Comparison of ENCODE assay signal across 8 mouse cellular contexts in the genomic region with DNA sequence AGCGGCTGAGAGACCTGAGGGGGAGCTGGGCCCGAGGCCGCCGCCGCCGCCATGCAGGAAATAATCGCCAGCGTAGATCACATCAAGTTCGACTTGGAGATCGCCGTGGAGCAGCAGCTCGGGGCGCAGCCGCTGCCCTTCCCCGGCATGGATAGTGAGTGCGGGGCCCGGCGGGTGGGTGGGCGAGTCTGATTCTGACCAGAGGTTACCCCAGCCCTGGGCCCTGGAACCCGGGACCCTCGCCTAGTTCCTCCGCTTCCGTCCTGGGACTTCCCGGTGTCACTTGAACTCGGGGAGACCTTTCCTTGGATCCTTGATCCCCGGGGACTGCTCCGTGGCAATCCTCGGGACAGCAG. TPM values are rescaled to one million over a fixed set of nuclear protein-coding genes. Genes with fewer than 3 reads are reported as not detected.
A peak's percentile ranks its signal among the peaks of the same experiment; 100 is the strongest.
DNase-seq lines count a peak whose midpoint lies in the region; ATAC-seq and TF ChIP-seq lines count a peak whose summit lies in the region.

No protein-coding gene starts in this region.

- TF ChIP-seq POLR2A in MEL (IDR thresholded peaks at IDR 0.05; ENCODE audit: control insufficient read depth in 1 of 2, insufficient read depth in 1 of 2, low read depth in 1 of 2, low read length in 2 of 2, poor library complexity in 1 of 2) = 0 out of 4 replicates have a peak, but pooled peaks have one; percentile 11 to 39

- TF ChIP-seq EP300 in MEL (IDR thresholded peaks at IDR 0.05; ENCODE audit: low read depth in 1 of 2, low read length in 2 of 2) = no peak
- peak; percentile 3; the same call in 1 of the 2 replicates for TF ChIP-seq EP300 in heart, postnatal 0 days (IDR thresholded peaks at IDR 0.05; ENCODE audit: low read depth)

- H3K4me3 ChIP-seq in heart, embryonic 11.5 days (ENCODE audit: low read depth, low read length) = peak overlapping the region; percentile 95
- peak overlapping the region; percentile 97 to 99 for H3K4me3 ChIP-seq in MEL (ENCODE audit: control insufficient read depth in 1 of 2, insufficient read depth in 1 of 2, low read depth in 2 of 2, low read length in 2 of 2)
- H3K4me3 ChIP-seq in heart, postnatal 0 days (ENCODE audit: low read depth, low read length) = peak overlapping the region; percentile 79

- peaks cover 22% of the 10 kb centered on the region for H3K4me1 ChIP-seq in heart, embryonic 11.5 days (ENCODE audit: control insufficient read depth, insufficient read depth, low read length)
- peaks cover 0 to 10% of the 10 kb centered on the region in 2 experiments; a peak in 3 of 4 replicates for H3K4me1 ChIP-seq in MEL (ENCODE audit: control insufficient read depth in 1 of 2, insufficient read depth in 2 of 2, low read length in 2 of 2)
- peaks cover 24% of the 10 kb centered on the region for H3K4me1 ChIP-seq in heart, postnatal 0 days (ENCODE audit: control insufficient read depth, insufficient read depth)

- peaks cover 31% of the 10 kb centered on the region for H3K79me2 ChIP-seq in MEL (ENCODE audit: control insufficient read depth, insufficient read depth, low read length, poor library complexity)

- intact Hi-C loops in heart, postnatal 14 days (cut with DNase I) = loop anchor here (2.0 to 5.0 kb wide), 2 partner anchors 26 to 65 kb away; partner anchors contain the start of genes Bud31, Pdap1 and Zfp655

- TF ChIP-seq CTCF in MEL (IDR thresholded peaks at IDR 0.05 in 2 of 3, conservative IDR thresholded peaks at IDR 0.05 in 1 of 3; ENCODE audit: control insufficient read depth in 1 of 3, insufficient read depth in 1 of 3, low read depth in 2 of 3, low read length in 3 of 3, poor library complexity in 1 of 3, severe bottlenecking in 1 of 3) = no peak
- TF ChIP-seq CTCF in heart, postnatal 0 days (IDR thresholded peaks at IDR 0.05; ENCODE audit: low read depth) = no peak

- peak overlapping the region; percentile 95 for H3K4me2 ChIP-seq in heart, embryonic 11.5 days
- H3K4me2 ChIP-seq in heart, postnatal 0 days (ENCODE audit: low read depth, low read length) = peak overlapping the region; percentile 81

- H3K9ac ChIP-seq in heart, embryonic 11.5 days (ENCODE audit: low read depth, low read length) = peak overlapping the region; percentile 92
- peak overlapping the region; percentile 94 for H3K9ac ChIP-seq in MEL (ENCODE audit: control insufficient read depth, low read depth, low read length, poor library complexity, severe bottlenecking)
- H3K9ac ChIP-seq in heart, postnatal 0 days (replicated peaks; ENCODE audit: low read depth, low read length) = peak overlapping the region; percentile 94

- H3K9me3 ChIP-seq in heart, embryonic 11.5 days (replicated peaks; ENCODE audit: control insufficient read depth, low read length) = no peaks in the 10 kb centered on the region
- no peaks in the 10 kb centered on the region for H3K9me3 ChIP-seq in MEL (replicated peaks; ENCODE audit: insufficient read depth, low read length)
- no peaks in the 10 kb centered on the region for H3K9me3 ChIP-seq in heart, postnatal 0 days (replicated peaks; ENCODE audit: control insufficient read depth, low read length)

- H3K36me3 ChIP-seq in heart, embryonic 11.5 days (ENCODE audit: control insufficient read depth, insufficient read depth, low read length) = peaks cover 12% of the 10 kb centered on the region
- peaks cover 9% of the 10 kb centered on the region in 2 experiments for H3K36me3 ChIP-seq in MEL (ENCODE audit: control insufficient read depth in 1 of 2, insufficient read depth in 2 of 2, low read length in 2 of 2)
- peaks cover 33% of the 10 kb centered on the region for H3K36me3 ChIP-seq in heart, postnatal 0 days (replicated peaks; ENCODE audit: control insufficient read depth, insufficient read depth, low read length)

- peak overlapping the region; percentile 77 for H3K27ac ChIP-seq in heart, embryonic 11.5 days (ENCODE audit: low read depth, low read length)
- peak overlapping the region; percentile 54 for H3K27ac ChIP-seq in MEL (ENCODE audit: control insufficient read depth, low read depth, low read length)
- H3K27ac ChIP-seq in heart, postnatal 0 days (ENCODE audit: low read depth) = peak overlapping the region; percentile 68

- peak; percentile 40 for ATAC-seq in heart, embryonic 11.5 days (replicated peaks; ENCODE audit: insufficient number of reproducible peaks, low FRiP score, low TSS enrichment)
- ATAC-seq in heart, postnatal 0 days (ENCODE audit: insufficient read depth, low read depth) = peak; percentile 7; the same call in 1 of the 2 replicates

- no peak for DNase-seq in heart, postnatal 14 days
- no peak for DNase-seq in MEL (ENCODE audit: low read depth, low spot score)
- DNase-seq in heart, postnatal 0 days (ENCODE audit: low spot score) = no peak
- peak; percentile 14 for DNase-seq in mesoderm, embryonic 11.5 days (ENCODE audit: low read depth, low spot score)
- no peak for DNase-seq in cerebellum, adult 11 months
- no peak for DNase-seq in B cell, adult 2 months
- no peak for DNase-seq in lung, postnatal 14 days

- 0% methylated on average over 26 of the region's 28 CpGs for WGBS in heart, embryonic 11.5 days (ENCODE audit: insufficient replicate concordance)
- under 1% methylated on average over 27 of the region's 28 CpGs for WGBS in heart, postnatal 0 days

- no peak for TF ChIP-seq RAD21 in MEL (IDR thresholded peaks at IDR 0.05; ENCODE audit: low read depth, low read length)

- no peaks in the 10 kb centered on the region for H3K27me3 ChIP-seq in heart, embryonic 11.5 days (ENCODE audit: control insufficient read depth, insufficient read depth, low read length)
- H3K27me3 ChIP-seq in MEL (ENCODE audit: control insufficient read depth in 1 of 2, insufficient read depth in 2 of 2, low read length in 2 of 2) = no peaks in the 10 kb centered on the region
- H3K27me3 ChIP-seq in heart, postnatal 0 days (ENCODE audit: control insufficient read depth, insufficient read depth, low read length) = no peaks in the 10 kb centered on the region

TF ChIP-seq in MEL, 35 proteins besides CTCF, POLR2A, EP300 and RAD21 (continues in another document):
- TF ChIP-seq MXI1 (IDR thresholded peaks at IDR 0.05; ENCODE audit: low read depth, low read length) (no peak), MEF2A (IDR thresholded peaks at IDR 0.05; ENCODE audit: extremely low read depth, insufficient replicate concordance, low read depth, low read length, poor library complexity, severe bottlenecking) (no peak), MYB (IDR thresholded peaks at IDR 0.05; ENCODE audit: low read depth, low read length) (no peak), USF1 (IDR thresholded peaks at IDR 0.05; ENCODE audit: low read depth, low read length) (no peak), TAL1 (IDR thresholded peaks at IDR 0.05; ENCODE audit: low read length) (no peak), ETS1 (IDR thresholded peaks at IDR 0.05; ENCODE audit: low read depth, low read length) (no peak), USF2 (IDR thresholded peaks at IDR 0.05; ENCODE audit: borderline replicate concordance in 1 of 2, insufficient read depth in 1 of 2, low read depth in 1 of 2, low read length in 2 of 2) (no peak), ZNF384 (IDR thresholded peaks at IDR 0.05; ENCODE audit: low read depth, low read length) (no peak)

RNA-seq across cellular contexts. Expression of gene Cpsf4, which starts 0.3 kb away (rescaled TPM):
- 15.1 and 17.2 TPM in 2 replicates for polyA plus RNA-seq in heart, embryonic 11.5 days (2014; fragmentation: Nextera tagmentation; extraction: Ambion mirVana)
- total RNA-seq in heart, postnatal 14 days (2021) = 10 to 100 TPM; 10.3 to 12.4 TPM
- total RNA-seq in MEL (2012; rRNA removed) = 72.0 and 75.3 TPM in 2 replicates
- polyA plus RNA-seq in MEL (2012; ENCODE audit: insufficient read depth in 1 of 2, insufficient read length in 2 of 2, low read depth in 1 of 2, low replicate concordance in 2 of 2, missing spikeins in 1 of 2) = 10 to 100 TPM in 1 of 2 experiments, not detected in 1; 88.2 TPM
- 20.0 and 21.5 TPM in 2 replicates for total RNA-seq in heart, postnatal 0 days (2014; rRNA removed; ENCODE audit: low replicate concordance)
- 14.5 and 14.9 TPM in 2 replicates for polyA plus RNA-seq in heart, postnatal 0 days (2015; fragmentation: Nextera tagmentation; extraction: Ambion mirVana)

RNA-seq across cellular contexts. Expression of gene Ptcd1, which starts 0.4 kb away (rescaled TPM):
- polyA plus RNA-seq in heart, embryonic 11.5 days (2014; fragmentation: Nextera tagmentation; extraction: Ambion mirVana) = 7.4 and 10.7 TPM in 2 replicates
- total RNA-seq in heart, postnatal 14 days (2021) = 10 to 100 TPM; 27.1 to 27.8 TPM
- total RNA-seq in MEL (2012; rRNA removed) = 20.4 and 21.0 TPM in 2 replicates
- 10 to 100 TPM in 1 of 2 experiments, not detected in 1; 22.3 TPM for polyA plus RNA-seq in MEL (2012; ENCODE audit: insufficient read depth in 1 of 2, insufficient read length in 2 of 2, low read depth in 1 of 2, low replicate concordance in 2 of 2, missing spikeins in 1 of 2)
- total RNA-seq in heart, postnatal 0 days (2014; rRNA removed; ENCODE audit: low replicate concordance) = 13.5 and 28.1 TPM in 2 replicates
- polyA plus RNA-seq in heart, postnatal 0 days (2015; fragmentation: Nextera tagmentation; extraction: Ambion mirVana) = 15.5 and 15.7 TPM in 2 replicates

RNA-seq across cellular contexts. Expression of gene Atp5j2, which starts 24.6 kb away (rescaled TPM):
- 928 and 936 TPM in 2 replicates for polyA plus RNA-seq in heart, embryonic 11.5 days (2014; fragmentation: Nextera tagmentation; extraction: Ambion mirVana)
- 100 to 1,000 TPM; 871 to 935 TPM for total RNA-seq in heart, postnatal 14 days (2021)
- total RNA-seq in MEL (2012; rRNA removed) = 493 and 517 TPM in 2 replicates
- polyA plus RNA-seq in MEL (2012; ENCODE audit: insufficient read depth in 1 of 2, insufficient read length in 2 of 2, low read depth in 1 of 2, low replicate concordance in 2 of 2, missing spikeins in 1 of 2) = 100 to 1,000 TPM; 543 to 733 TPM
- total RNA-seq in heart, postnatal 0 days (2014; rRNA removed; ENCODE audit: low replicate concordance) = 517 and 525 TPM in 2 replicates
- 1,976 and 2,009 TPM in 2 replicates for polyA plus RNA-seq in heart, postnatal 0 days (2015; fragmentation: Nextera tagmentation; extraction: Ambion mirVana)

RNA-seq across cellular contexts. Expression of gene Bud31, which starts 27.1 kb away (rescaled TPM):
- polyA plus RNA-seq in heart, embryonic 11.5 days (2014; fragmentation: Nextera tagmentation; extraction: Ambion mirVana) = 172 and 179 TPM in 2 replicates
- 10 to 100 TPM; 59.5 to 73.7 TPM for total RNA-seq in heart, postnatal 14 days (2021)
- 203 and 207 TPM in 2 replicates for total RNA-seq in MEL (2012; rRNA removed)
- 100 to 1,000 TPM in 1 of 2 experiments, not detected in 1; 193 TPM for polyA plus RNA-seq in MEL (2012; ENCODE audit: insufficient read depth in 1 of 2, insufficient read length in 2 of 2, low read depth in 1 of 2, low replicate concordance in 2 of 2, missing spikeins in 1 of 2)
- 61.2 and 91.1 TPM in 2 replicates for total RNA-seq in heart, postnatal 0 days (2014; rRNA removed; ENCODE audit: low replicate concordance)
- polyA plus RNA-seq in heart, postnatal 0 days (2015; fragmentation: Nextera tagmentation; extraction: Ambion mirVana) = 119 and 121 TPM in 2 replicates

RNA-seq across cellular contexts. Expression of gene Pdap1, which starts 27.2 kb away (rescaled TPM):
- polyA plus RNA-seq in heart, embryonic 11.5 days (2014; fragmentation: Nextera tagmentation; extraction: Ambion mirVana) = 76.5 and 92.4 TPM in 2 replicates
- 10 to 100 TPM; 41.6 to 42.6 TPM for total RNA-seq in heart, postnatal 14 days (2021)
- total RNA-seq in MEL (2012; rRNA removed) = 104 and 106 TPM in 2 replicates
- 100 to 1,000 TPM in 1 of 2 experiments, not detected in 1; 301 TPM for polyA plus RNA-seq in MEL (2012; ENCODE audit: insufficient read depth in 1 of 2, insufficient read length in 2 of 2, low read depth in 1 of 2, low replicate concordance in 2 of 2, missing spikeins in 1 of 2)
- total RNA-seq in heart, postnatal 0 days (2014; rRNA removed; ENCODE audit: low replicate concordance) = 8.6 and 15.9 TPM in 2 replicates
- 58.0 and 58.1 TPM in 2 replicates for polyA plus RNA-seq in heart, postnatal 0 days (2015; fragmentation: Nextera tagmentation; extraction: Ambion mirVana)
